Mouse (Mus musculus) myocyte (in vitro differentiated cells): ENCODE data around the gene Cd2. TPM values are rescaled to one million over a fixed set of nuclear protein-coding genes. Genes with fewer than 3 reads are reported as not detected.

Source experiments
- H3K27me3 ChIP-seq: one replicate; pipeline ENCODE4 v1.6.1; 2011; ENCODE audit not compliant: control insufficient read depth, insufficient read depth, insufficient read length
- H3K36me3 ChIP-seq: one replicate; pipeline ENCODE4 v1.6.1; 2011; ENCODE audit not compliant: control insufficient read depth, insufficient read depth
- H3K4me2 ChIP-seq: one replicate; pipeline ENCODE4 v1.6.1; 2011; ENCODE audit warnings: low read depth, control low read depth
- H3K4me3 ChIP-seq: one replicate; pipeline ENCODE4 v1.5.1; 2011; ENCODE audit warnings: mild to moderate bottlenecking, control low read depth, moderate library complexity
- H3K79me2 ChIP-seq: one replicate; pipeline ENCODE4 v1.6.1; 2011; ENCODE audit not compliant: control insufficient read depth, insufficient read depth
- H3ac ChIP-seq: one replicate; pipeline ENCODE4 v1.6.1; 2011; ENCODE audit not compliant: control insufficient read depth, insufficient read length
- CEBPB ChIP-seq: IDR thresholded peaks from 2 replicates; pipeline ENCODE4 v1.6.1; 2011; ENCODE audit warnings: mild to moderate bottlenecking, moderate library complexity; ENCODE audit not compliant: poor library complexity, insufficient read depth, severe bottlenecking
- E2F4 ChIP-seq: IDR thresholded peaks from one replicate; pipeline ENCODE4 v1.6.1; 2011; ENCODE audit warnings: mild to moderate bottlenecking, control low read depth, moderate library complexity; ENCODE audit not compliant: insufficient read depth
- MAX ChIP-seq: IDR thresholded peaks from one replicate; pipeline ENCODE4 v1.6.1; 2011; ENCODE audit warnings: low read depth, mild to moderate bottlenecking, control low read depth
- MYOD1 ChIP-seq, 3 experiments: IDR thresholded peaks; one replicate each; pipeline ENCODE4 v1.6.1; 2011; ENCODE audit warnings: control low read depth in 2 of 3, low read depth in 2 of 3, mild to moderate bottlenecking in 2 of 3, moderate library complexity in 1 of 3; ENCODE audit not compliant: insufficient read length in 2 of 3, control insufficient read depth in 1 of 3
- MYOG ChIP-seq, 3 experiments: IDR thresholded peaks; one replicate each; pipeline ENCODE4 v1.6.1; 2011; ENCODE audit warnings: control low read depth in 2 of 3, low read depth in 2 of 3, mild to moderate bottlenecking in 2 of 3; ENCODE audit not compliant: insufficient read length in 2 of 3, control insufficient read depth in 1 of 3, insufficient read depth in 1 of 3
- POLR2A ChIP-seq: IDR thresholded peaks from one replicate; pipeline ENCODE4 v1.6.1; 2011; ENCODE audit warnings: low read depth, mild to moderate bottlenecking, control low read depth, moderate library complexity; ENCODE audit not compliant: insufficient read length
- POLR2AphosphoS2 ChIP-seq: IDR thresholded peaks from one replicate; pipeline ENCODE4 v1.6.1; 2011; ENCODE audit warnings: low read depth, control low read depth; ENCODE audit not compliant: insufficient read length
- REST ChIP-seq: IDR thresholded peaks from one replicate; pipeline ENCODE4 v1.6.1; 2011; ENCODE audit warnings: mild to moderate bottlenecking, control low read depth, moderate library complexity; ENCODE audit not compliant: insufficient read depth, insufficient read length
- SRF ChIP-seq: IDR thresholded peaks from one replicate; pipeline ENCODE4 v1.6.1; 2011; ENCODE audit warnings: low read depth; ENCODE audit not compliant: control insufficient read depth, insufficient read length
- TCF12 ChIP-seq: IDR thresholded peaks from one replicate; pipeline ENCODE4 v1.6.1; 2011; ENCODE audit warnings: mild to moderate bottlenecking, control low read depth; ENCODE audit not compliant: poor library complexity, insufficient read depth, severe bottlenecking
- TCF3 ChIP-seq: IDR thresholded peaks from one replicate; pipeline ENCODE4 v1.6.1; 2011; ENCODE audit warnings: low read depth, control low read depth; ENCODE audit not compliant: insufficient read length
- USF1 ChIP-seq: IDR thresholded peaks from one replicate; pipeline ENCODE4 v1.6.1; 2011; ENCODE audit warnings: low read depth, mild to moderate bottlenecking, control low read depth, moderate library complexity
- polyA plus RNA-seq: library from polyadenylated mRNA; unstranded; fragments of >200 nt; fragmentation: generic; extraction: Trizol; gene quantifications from one replicate; pipeline ENCODE4 v1.2.1, GENCODE M21; 2012; ENCODE audit warnings: missing spikeins

Cd2 gene
- polyA plus RNA-seq, 1 experiment: not detected

- Histone ChIP-seq H3K79me2 (no peaks in the 10 kb centered on the region), H3K4me2 (no peak overlapping the region), H3K4me3 (no peak overlapping the region), H3ac (no peak overlapping the region), H3K27me3 (peaks cover 4% of the 10 kb centered on the region), H3K36me3 (no peaks in the 10 kb centered on the region)
- TF ChIP-seq POLR2A (no peak), POLR2AphosphoS2 (no peak), E2F4 (no peak), SRF (no peak), CEBPB (no peak), USF1 (no peak), MYOD1 (IDR thresholded peaks at IDR 0.05; ENCODE audit: control insufficient read depth in 1 of 3, insufficient read length in 2 of 3, low read depth in 2 of 3) (no peak), TCF3 (no peak), MAX (no peak)
Measured at GRCm38 (mm10) chr3:101283869-101284706, 3.7 kb downstream of the Cd2 start.

- H3K27me3 ChIP-seq: peaks cover 4% of the 10 kb centered on the region
- H3K4me2 ChIP-seq: no peak overlapping the region
- no peak overlapping the region for H3K4me3 ChIP-seq
- no peak overlapping the region for H3ac ChIP-seq
- H3K36me3 ChIP-seq: no peaks in the 10 kb centered on the region
- TF ChIP-seq REST (no peak), MYOG (IDR thresholded peaks at IDR 0.05; ENCODE audit: control insufficient read depth in 1 of 3, insufficient read depth in 1 of 3, insufficient read length in 2 of 3, low read depth in 2 of 3) (no peak), SRF (no peak), POLR2A (no peak), CEBPB (no peak), USF1 (no peak), MYOD1 (IDR thresholded peaks at IDR 0.05; ENCODE audit: control insufficient read depth in 1 of 3, insufficient read length in 2 of 3, low read depth in 2 of 3) (no peak), TCF3 (no peak), MAX (no peak), E2F4 (no peak), POLR2AphosphoS2 (no peak), TCF12 (no peak)
- H3K79me2 ChIP-seq: no peaks in the 10 kb centered on the region
Measured at GRCm38 (mm10) chr3:101283441-101283840, 4.3 kb downstream of the Cd2 start.

GRCm38 (mm10) chr3:101282556-101283180 lies 5.1 kb downstream of the Cd2 start:
- H3K4me3 ChIP-seq: no peak overlapping the region
- no peak for TF ChIP-seq SRF
- TF ChIP-seq CEBPB: no peak
- no peaks in the 10 kb centered on the region for H3K36me3 ChIP-seq
- no peaks in the 10 kb centered on the region for H3K27me3 ChIP-seq
- no peak overlapping the region for H3ac ChIP-seq
- no peaks in the 10 kb centered on the region for H3K79me2 ChIP-seq
- no peak overlapping the region for H3K4me2 ChIP-seq

DNA sequence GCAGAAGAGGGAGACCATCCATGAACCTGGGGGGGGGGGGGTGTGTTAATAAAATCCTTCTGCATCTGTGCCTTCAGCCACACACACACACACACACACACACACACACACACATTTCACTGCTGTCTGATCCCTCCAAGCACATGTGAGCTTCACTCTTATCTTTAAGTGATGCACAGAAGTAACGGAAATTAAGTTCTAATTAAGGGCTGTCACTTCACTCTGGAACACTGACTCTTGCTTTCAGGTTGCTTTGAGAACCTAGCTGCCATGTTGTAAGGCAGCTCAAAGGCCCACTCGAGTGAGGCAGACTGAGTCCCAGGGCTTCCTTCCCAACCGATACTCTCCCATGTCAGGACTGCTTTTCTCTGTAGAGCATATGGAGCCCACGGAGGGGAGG lies 5.9 kb downstream of the Cd2 start:
- Histone ChIP-seq H3K36me3 (no peaks in the 10 kb centered on the region), H3K4me2 (no peak overlapping the region), H3K4me3 (no peak overlapping the region)

More for the DNA sequence above, 5.9 kb downstream of the Cd2 start:
- Histone ChIP-seq H3ac (no peak overlapping the region), H3K79me2 (no peaks in the 10 kb centered on the region), H3K27me3 (peaks cover 2% of the 10 kb centered on the region)
- no peak for TF ChIP-seq E2F4
- TF ChIP-seq POLR2A: no peak
- no peak for TF ChIP-seq TCF12
- TF ChIP-seq TCF3: no peak
- TF ChIP-seq SRF: no peak
- no peak for TF ChIP-seq REST
- TF ChIP-seq MAX: no peak
- no peak for TF ChIP-seq MYOD1 (IDR thresholded peaks at IDR 0.05; ENCODE audit: control insufficient read depth in 1 of 3, insufficient read length in 2 of 3, low read depth in 2 of 3)
- no peak for TF ChIP-seq MYOG (IDR thresholded peaks at IDR 0.05; ENCODE audit: control insufficient read depth in 1 of 3, insufficient read depth in 1 of 3, insufficient read length in 2 of 3, low read depth in 2 of 3)
- TF ChIP-seq CEBPB: no peak
- no peak for TF ChIP-seq POLR2AphosphoS2
- TF ChIP-seq USF1: no peak
